In genomic region chr8:90608410-90608809, GRCm38 (mm10) we compare ENCODE assay signal across 28 mouse cellular contexts.
A peak's percentile ranks its signal among the peaks of the same experiment; 100 is the strongest.
DNase-seq lines count a peak whose midpoint lies in the region; ATAC-seq and TF ChIP-seq lines count a peak whose summit lies in the region.
"Had no signal": no experiment of that assay in that cellular context is flagged by ENCODE, and none has a peak within 500 bp of the region (broad histone marks: within the 10 kb centered on the region; RNA-seq: fewer than 3 reads in every experiment).

No protein-coding gene starts in this region.

- peak; percentile 27 for DNase-seq in hindbrain, postnatal 0 days (ENCODE audit: low spot score)
- no peak for DNase-seq in hindbrain, embryonic 14.5 days (ENCODE audit: low spot score)
- DNase-seq in retina, postnatal 1 day = peak; percentile 32
- no peak for DNase-seq in retina, embryonic 14.5 days (ENCODE audit: low spot score)
- no peak for DNase-seq in spleen, postnatal 4 days (ENCODE audit: low spot score in 2 of 2)
- DNase-seq: adrenal gland, adult 8-10 months; B cell, adult 2 months; cerebellum, adult 9-10 months; embryo, embryonic 11 days; gastrocnemius, postnatal 25 days; heart, adult 11 months; heart, postnatal 36 days; kidney, adult 9 months; kidney, postnatal 10 days; layer of hippocampus, postnatal 36 days; lung, postnatal 4 days; right cerebral cortex, adult 18-20 months; spleen, adult 18-20 months had no signal

- H3K4me3 ChIP-seq in hindbrain, postnatal 0 days (ENCODE audit: low read length) = no peak overlapping the region
- no peak overlapping the region for H3K4me3 ChIP-seq in hindbrain, embryonic 14.5 days (replicated peaks; ENCODE audit: low read length)
- no peak overlapping the region for H3K4me3 ChIP-seq in forebrain, embryonic 15.5 days
- H3K4me3 ChIP-seq: embryonic facial prominence, embryonic 13.5 days; hindbrain, embryonic 12.5 days; limb, embryonic 12.5 days; megakaryocyte, embryonic 14.5 days; midbrain, embryonic 12.5 days had no signal

- no peak overlapping the region for H3K27ac ChIP-seq in hindbrain, postnatal 0 days
- H3K27ac ChIP-seq in hindbrain, embryonic 14.5 days = no peak overlapping the region
- no peak overlapping the region for H3K27ac ChIP-seq in forebrain, embryonic 15.5 days (replicated peaks)
- H3K27ac ChIP-seq: embryonic facial prominence, embryonic 13.5 days; hindbrain, embryonic 12.5 days; limb, embryonic 12.5 days; midbrain, embryonic 12.5 days; stomach, postnatal 0 days had no signal

- H3K9me3 ChIP-seq in hindbrain, postnatal 0 days (ENCODE audit: low read length) = no peaks in the 10 kb centered on the region
- H3K9me3 ChIP-seq in hindbrain, embryonic 14.5 days (ENCODE audit: control insufficient read depth, low read length) = no peaks in the 10 kb centered on the region
- H3K9me3 ChIP-seq in forebrain, embryonic 15.5 days = no peaks in the 10 kb centered on the region
- H3K9me3 ChIP-seq: embryonic facial prominence, embryonic 13.5 days; hindbrain, embryonic 12.5 days; limb, embryonic 12.5 days; midbrain, embryonic 12.5 days had no signal

- no peak overlapping the region for H3K9ac ChIP-seq in hindbrain, postnatal 0 days (replicated peaks; ENCODE audit: low read length)
- no peak overlapping the region for H3K9ac ChIP-seq in hindbrain, embryonic 14.5 days
- H3K9ac ChIP-seq in forebrain, embryonic 15.5 days (replicated peaks) = no peak overlapping the region
- H3K9ac ChIP-seq: embryonic facial prominence, embryonic 13.5 days; hindbrain, embryonic 12.5 days; limb, embryonic 12.5 days; midbrain, embryonic 12.5 days had no signal

- H3K4me2 ChIP-seq in hindbrain, postnatal 0 days (ENCODE audit: low read depth, low read length) = no peak overlapping the region
- H3K4me2 ChIP-seq in hindbrain, embryonic 14.5 days (replicated peaks) = no peak overlapping the region
- H3K4me2 ChIP-seq in forebrain, embryonic 15.5 days (replicated peaks) = no peak overlapping the region
- H3K4me2 ChIP-seq: embryonic facial prominence, embryonic 13.5 days; heart, embryonic 11.5 days; hindbrain, embryonic 12.5 days; limb, embryonic 12.5 days; liver, embryonic 11.5 days; midbrain, embryonic 12.5 days had no signal

- 27% methylated on average over 3 of the region's 3 CpGs for WGBS in hindbrain, postnatal 0 days
- 32% methylated on average over 3 of the region's 3 CpGs for WGBS in hindbrain, embryonic 14.5 days
- 17% methylated on average over 3 of the region's 3 CpGs for WGBS in forebrain, embryonic 15.5 days

- no peaks in the 10 kb centered on the region for H3K27me3 ChIP-seq in hindbrain, postnatal 0 days (ENCODE audit: insufficient read depth, low read length)
- no peaks in the 10 kb centered on the region for H3K27me3 ChIP-seq in hindbrain, embryonic 14.5 days (ENCODE audit: control insufficient read depth, insufficient read depth, low read length)
- no peaks in the 10 kb centered on the region for H3K27me3 ChIP-seq in forebrain, embryonic 15.5 days
- H3K27me3 ChIP-seq: embryonic facial prominence, embryonic 13.5 days; hindbrain, embryonic 12.5 days; limb, embryonic 12.5 days; megakaryocyte, embryonic 14.5 days; midbrain, embryonic 12.5 days had no signal

- ATAC-seq in hindbrain, postnatal 0 days = no peak
- no peak for ATAC-seq in hindbrain, embryonic 14.5 days (ENCODE audit: low FRiP score)
- peak; percentile 55; the same call in 1 of the 2 replicates for ATAC-seq in forebrain, embryonic 15.5 days (replicated peaks)
- ATAC-seq: intestine, postnatal 0 days had no signal

- no peaks in the 10 kb centered on the region for H3K4me1 ChIP-seq in hindbrain, postnatal 0 days (ENCODE audit: insufficient read depth, low read length)
- 0 out of 2 replicates have a peak, but pooled peaks cover 3% of the 10 kb centered on the region for H3K4me1 ChIP-seq in hindbrain, embryonic 14.5 days (replicated peaks; ENCODE audit: control insufficient read depth, insufficient read depth, low read length)
- H3K4me1 ChIP-seq in forebrain, embryonic 15.5 days = peaks cover 6% of the 10 kb centered on the region
- H3K4me1 ChIP-seq: hindbrain, embryonic 12.5 days; limb, embryonic 12.5 days; megakaryocyte, embryonic 14.5 days had no signal

- no peak for TF ChIP-seq CTCF in hindbrain, postnatal 0 days (IDR thresholded peaks at IDR 0.05; ENCODE audit: low read depth)

- no peaks in the 10 kb centered on the region for H3K36me3 ChIP-seq in hindbrain, postnatal 0 days (ENCODE audit: insufficient read depth, low read length)
- no peaks in the 10 kb centered on the region for H3K36me3 ChIP-seq in hindbrain, embryonic 14.5 days (replicated peaks; ENCODE audit: control insufficient read depth, insufficient read depth)
- no peaks in the 10 kb centered on the region for H3K36me3 ChIP-seq in forebrain, embryonic 15.5 days
- H3K36me3 ChIP-seq: embryonic facial prominence, embryonic 13.5 days; hindbrain, embryonic 12.5 days; limb, embryonic 12.5 days; midbrain, embryonic 12.5 days had no signal

Comparison
In these comparisons a context has a peak if more than half of its experiments do, and no peak if none do; other contexts are left out.
1. DNase-seq: peak in hindbrain, postnatal 0 days (single experiment) and retina, postnatal 1 day (single experiment); none in hindbrain, embryonic 14.5 days (single experiment), retina, embryonic 14.5 days (single experiment) and spleen, postnatal 4 days (0 of 2).